Mouse (Mus musculus) brain, adult 10 weeks (tissue): ENCODE data around the gene Tek. TPM values are rescaled to one million over a fixed set of nuclear protein-coding genes. Genes with fewer than 3 reads are reported as not detected.

Experiments used
- polyA plus RNA-seq: library from polyadenylated mRNA; stranded (reverse); fragments of 350-450 nt; fragmentation: Illumina TruSeq; extraction: RNeasy Lipid Tissue Mini Kit (QIAGEN cat#74804); gene quantifications from one replicate; pipeline ENCODE4 v1.2.3, GENCODE M21; 2015; ENCODE audit warnings: low read depth, low replicate concordance

Gene Tek
- 9.4 TPM for polyA plus RNA-seq

DNA sequence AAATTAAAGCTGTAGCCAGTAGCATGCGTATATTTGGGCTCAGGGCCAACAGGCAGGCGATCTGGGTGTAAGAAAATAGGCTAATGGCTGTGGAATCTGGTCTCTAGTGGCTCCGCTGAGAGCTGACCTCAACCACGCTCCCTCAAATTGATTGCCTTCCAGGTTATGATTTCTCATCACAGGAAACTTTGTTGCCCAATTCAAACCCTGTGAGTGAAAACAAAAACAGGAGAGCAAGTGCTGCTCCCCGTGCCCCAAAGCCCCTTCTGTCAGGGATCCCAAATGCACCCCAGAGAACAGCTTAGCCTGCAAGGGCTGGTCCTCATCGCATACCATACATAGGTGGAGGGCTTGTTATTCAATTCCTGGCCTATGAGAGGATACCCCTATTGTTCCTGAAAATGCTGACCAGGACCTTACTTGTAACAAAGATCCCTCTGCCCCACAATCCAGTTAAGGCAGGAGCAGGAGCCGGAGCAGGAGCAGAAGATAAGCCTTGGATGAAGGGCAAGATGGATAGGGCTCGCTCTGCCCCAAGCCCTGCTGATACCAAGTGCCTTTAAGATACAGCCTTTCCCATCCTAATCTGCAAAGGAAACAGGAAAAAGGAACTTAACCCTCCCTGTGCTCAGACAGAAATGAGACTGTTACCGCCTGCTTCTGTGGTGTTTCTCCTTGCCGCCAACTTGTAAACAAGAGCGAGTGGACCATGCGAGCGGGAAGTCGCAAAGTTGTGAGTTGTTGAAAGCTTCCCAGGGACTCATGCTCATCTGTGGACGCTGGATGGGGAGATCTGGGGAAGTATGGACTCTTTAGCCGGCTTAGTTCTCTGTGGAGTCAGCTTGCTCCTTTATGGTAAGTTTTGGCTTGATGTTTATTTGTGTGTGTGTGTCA is at the start of gene Tek:
Gene Tek (plus strand): TSS at position 452 of the 894 bp plus-strand sequence.

Other genes with a start within 250 kb of the Tek start
- gene Gm10306, start 182.7 kb upstream of the Tek start, polyA plus RNA-seq, result not detected
- 8.6 TPM for gene Caap1, start 182.5 kb upstream of the Tek start, polyA plus RNA-seq
- gene Plaa, start 136.0 kb upstream of the Tek start, polyA plus RNA-seq, result 34.4 TPM
- gene Ift74, start 124.8 kb upstream of the Tek start, polyA plus RNA-seq, result 27.0 TPM
- not detected for gene Lrrc19, start 89.1 kb upstream of the Tek start, polyA plus RNA-seq
- 1.5 TPM for gene Eqtn, start 189.6 kb downstream of the Tek start, polyA plus RNA-seq
- 13.0 TPM for gene Mysm1, start 239.8 kb downstream of the Tek start, polyA plus RNA-seq